Mouse (Mus musculus) C2C12 (cell line): ENCODE measurements around the gene Cyp2t4.

Experiments used
- CEBPB ChIP-seq: IDR thresholded peaks from one replicate; pipeline ENCODE4 v1.6.1; 2011; ENCODE audit warnings: low read depth, mild to moderate bottlenecking, control low read depth, moderate library complexity
- CTCF ChIP-seq: IDR thresholded peaks from one replicate; pipeline ENCODE4 v1.5.1; 2011; ENCODE audit not compliant: control insufficient read depth, insufficient read depth, insufficient read length
- FOSL1 ChIP-seq: IDR thresholded peaks from one replicate; pipeline ENCODE4 v1.8.0; 2011; ENCODE audit warnings: mild to moderate bottlenecking, low read length; ENCODE audit not compliant: poor library complexity, insufficient read depth, severe bottlenecking
- MAX ChIP-seq: IDR thresholded peaks from one replicate; pipeline ENCODE4 v1.6.1; 2011; ENCODE audit warnings: mild to moderate bottlenecking, control low read depth
- MYOG ChIP-seq: IDR thresholded peaks from one replicate; pipeline ENCODE4 v1.6.1; 2011; ENCODE audit not compliant: control insufficient read depth, insufficient read length; ENCODE audit errors: extremely low read depth
- USF1 ChIP-seq: IDR thresholded peaks from one replicate; pipeline ENCODE4 v1.6.1; 2011; ENCODE audit warnings: low read depth, mild to moderate bottlenecking, control low read depth, moderate library complexity

- TF ChIP-seq CTCF (no peak), USF1 (no peak), MYOG (no peak), MAX (no peak), CEBPB (no peak), FOSL1 (no peak)
These were observed 45.3 kb downstream of the Cyp2t4 start for GRCm38 (mm10) chr7:27198779-27199178.
